10 mouse cellular contexts compared by ENCODE assay signal in genomic region chr16:93918679-93919060, GRCm38 (mm10). TPM values are rescaled to one million over a fixed set of nuclear protein-coding genes. Genes with fewer than 3 reads are reported as not detected.
A peak's percentile ranks its signal among the peaks of the same experiment; 100 is the strongest.
DNase-seq lines count a peak whose midpoint lies in the region; ATAC-seq and TF ChIP-seq lines count a peak whose summit lies in the region.
"Had no signal": no experiment of that assay in that cellular context is flagged by ENCODE, and none has a peak within 500 bp of the region (broad histone marks: within the 10 kb centered on the region; RNA-seq: fewer than 3 reads in every experiment).

No protein-coding gene starts in this region.

- H3K27ac ChIP-seq in liver, embryonic 12.5 days: no peak overlapping the region
- peak overlapping the region; percentile 57 for H3K27ac ChIP-seq in embryonic facial prominence, embryonic 10.5 days (replicated peaks)
- no peak overlapping the region for H3K27ac ChIP-seq in hindbrain, embryonic 15.5 days (replicated peaks)
- H3K27ac ChIP-seq in midbrain, postnatal 0 days (ENCODE audit: low read depth, low read length): no peak overlapping the region
- H3K27ac ChIP-seq: limb, embryonic 15.5 days had no signal

- TF ChIP-seq CTCF in midbrain, postnatal 0 days (IDR thresholded peaks at IDR 0.05): no peak

- H3K27me3 ChIP-seq in liver, embryonic 12.5 days (replicated peaks): peaks cover 12% of the 10 kb centered on the region
- peaks cover 13% of the 10 kb centered on the region for H3K27me3 ChIP-seq in embryonic facial prominence, embryonic 10.5 days (replicated peaks; ENCODE audit: low read depth, poor library complexity, severe bottlenecking)
- H3K27me3 ChIP-seq in hindbrain, embryonic 15.5 days: no peaks in the 10 kb centered on the region
- H3K27me3 ChIP-seq in midbrain, postnatal 0 days (ENCODE audit: insufficient read depth, low read length): no peaks in the 10 kb centered on the region
- H3K27me3 ChIP-seq: Patski had no signal

- WGBS in liver, embryonic 12.5 days (ENCODE audit: insufficient replicate concordance): 50% methylated on average over 8 of the region's 8 CpGs
- 67% methylated on average over 8 of the region's 8 CpGs for WGBS in embryonic facial prominence, embryonic 10.5 days
- 57% methylated on average over 8 of the region's 8 CpGs for WGBS in hindbrain, embryonic 15.5 days
- 61% methylated on average over 8 of the region's 8 CpGs for WGBS in midbrain, postnatal 0 days

- DNase-seq in liver: no peak
- no peak for DNase-seq in embryonic facial prominence, embryonic 10.5 days (ENCODE audit: low spot score)
- DNase-seq in midbrain, postnatal 0 days (ENCODE audit: low spot score): no peak
- no peak for DNase-seq in cerebellum, adult 8-10 months
- no peak for DNase-seq in urinary bladder, postnatal 14 days (ENCODE audit: low spot score)
- DNase-seq in spleen, adult 12 weeks (ENCODE audit: low spot score): no peak

- no peak overlapping the region for H3K9ac ChIP-seq in liver, embryonic 12.5 days
- H3K9ac ChIP-seq in hindbrain, embryonic 15.5 days: no peak overlapping the region
- H3K9ac ChIP-seq in midbrain, postnatal 0 days (replicated peaks; ENCODE audit: low read length, poor library complexity, severe bottlenecking): no peak overlapping the region
- H3K9ac ChIP-seq: limb, embryonic 15.5 days had no signal

- peak overlapping the region; percentile 41 for H3K4me2 ChIP-seq in liver, embryonic 12.5 days
- peak overlapping the region; percentile 38 for H3K4me2 ChIP-seq in hindbrain, embryonic 15.5 days
- H3K4me2 ChIP-seq in midbrain, postnatal 0 days (ENCODE audit: low read depth, low read length, poor library complexity, severe bottlenecking): peak overlapping the region; percentile 30; the same call in 1 of the 2 replicates
- H3K4me2 ChIP-seq: limb, embryonic 15.5 days had no signal

- H3K4me1 ChIP-seq in liver, embryonic 12.5 days: peaks cover 12% of the 10 kb centered on the region
- peaks cover 26% of the 10 kb centered on the region; the same call in 1 of the 2 replicates for H3K4me1 ChIP-seq in embryonic facial prominence, embryonic 10.5 days
- H3K4me1 ChIP-seq in hindbrain, embryonic 15.5 days (replicated peaks): peaks cover 4% of the 10 kb centered on the region; the same call in 1 of the 2 replicates
- H3K4me1 ChIP-seq in midbrain, postnatal 0 days (ENCODE audit: insufficient read depth, low read length): no peaks in the 10 kb centered on the region

- H3K4me3 ChIP-seq in liver, embryonic 12.5 days: no peak overlapping the region
- H3K4me3 ChIP-seq in embryonic facial prominence, embryonic 10.5 days: peak overlapping the region; percentile 38
- H3K4me3 ChIP-seq in hindbrain, embryonic 15.5 days: no peak overlapping the region
- no peak overlapping the region for H3K4me3 ChIP-seq in midbrain, postnatal 0 days (ENCODE audit: low read depth, low read length)
- H3K4me3 ChIP-seq: limb, embryonic 15.5 days had no signal

- H3K36me3 ChIP-seq in liver, embryonic 12.5 days: no peaks in the 10 kb centered on the region
- no peaks in the 10 kb centered on the region for H3K36me3 ChIP-seq in embryonic facial prominence, embryonic 10.5 days (replicated peaks)
- H3K36me3 ChIP-seq in hindbrain, embryonic 15.5 days: no peaks in the 10 kb centered on the region
- no peaks in the 10 kb centered on the region for H3K36me3 ChIP-seq in midbrain, postnatal 0 days (ENCODE audit: insufficient read depth, low read length)
- H3K36me3 ChIP-seq: limb, embryonic 15.5 days had no signal

- no peaks in the 10 kb centered on the region for H3K9me3 ChIP-seq in liver, embryonic 12.5 days (replicated peaks)
- H3K9me3 ChIP-seq in embryonic facial prominence, embryonic 10.5 days: no peaks in the 10 kb centered on the region
- no peaks in the 10 kb centered on the region for H3K9me3 ChIP-seq in hindbrain, embryonic 15.5 days
- no peaks in the 10 kb centered on the region for H3K9me3 ChIP-seq in midbrain, postnatal 0 days (ENCODE audit: low read length)
- H3K9me3 ChIP-seq: limb, embryonic 15.5 days had no signal

- ATAC-seq in liver, embryonic 12.5 days: no peak
- no peak for ATAC-seq in hindbrain, embryonic 15.5 days (ENCODE audit: low FRiP score, low read depth)
- no peak for ATAC-seq in midbrain, postnatal 0 days (ENCODE audit: low FRiP score)

RNA-seq across cellular contexts. Expression of gene Chaf1b, which starts 35.0 kb away (rescaled TPM):
- 66.9 and 71.2 TPM in 2 replicates for polyA plus RNA-seq in liver, embryonic 12.5 days (2016; fragmentation: Nextera tagmentation; extraction: Ambion mirVana)
- 138 and 142 TPM in 2 replicates for polyA plus RNA-seq in embryonic facial prominence, embryonic 10.5 days (2016; fragmentation: Nextera tagmentation; extraction: Ambion mirVana)
- polyA plus RNA-seq in hindbrain, embryonic 15.5 days (2015; fragmentation: Nextera tagmentation; extraction: Ambion mirVana): 19.9 and 20.1 TPM in 2 replicates
- 7.6 and 9.3 TPM in 2 replicates for total RNA-seq in midbrain, postnatal 0 days (2014; rRNA removed)
- polyA plus RNA-seq in midbrain, postnatal 0 days (2015; fragmentation: Nextera tagmentation; extraction: Ambion mirVana): 11.6 and 12.0 TPM in 2 replicates
